ENCODE assay signal across 8 mouse cellular contexts in the genomic region with DNA sequence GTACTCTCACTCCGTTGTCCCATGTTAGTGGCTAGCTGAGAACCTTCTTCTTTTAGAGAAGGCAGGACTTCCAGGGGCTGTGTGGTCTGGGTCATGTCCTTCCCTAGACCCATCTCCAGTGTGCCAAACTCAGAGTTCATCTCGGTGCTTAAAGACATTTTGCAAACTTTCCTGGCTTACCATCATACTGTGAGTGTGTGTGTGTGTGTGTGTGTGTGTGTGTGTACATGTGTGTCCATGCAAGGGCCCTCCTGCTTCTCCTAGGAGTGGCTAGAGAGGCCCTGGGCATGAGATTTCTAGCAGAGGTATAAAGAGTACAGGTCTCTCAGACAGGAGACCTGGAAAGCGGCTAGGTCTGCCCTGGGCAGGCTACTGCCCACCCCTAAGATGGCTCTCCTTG. TPM values are rescaled to one million over a fixed set of nuclear protein-coding genes. Genes with fewer than 3 reads are reported as not detected.
DNase-seq lines count a peak whose midpoint lies in the region; ATAC-seq and TF ChIP-seq lines count a peak whose summit lies in the region.

No protein-coding gene starts in this region.

- H3K4me1 ChIP-seq in heart, embryonic 12.5 days (replicated peaks) = peaks cover 71% of the 10 kb centered on the region
- peaks cover 32% of the 10 kb centered on the region for H3K4me1 ChIP-seq in liver, adult 2 months (ENCODE audit: control insufficient read depth, insufficient read depth, low read length)
- peaks cover 25% of the 10 kb centered on the region for H3K4me1 ChIP-seq in liver, embryonic 12.5 days
- H3K4me1 ChIP-seq in embryonic facial prominence, embryonic 15.5 days = peaks cover 67% of the 10 kb centered on the region
- H3K4me1 ChIP-seq in olfactory bulb, adult 2 months (ENCODE audit: control insufficient read depth, insufficient read depth, low read length) = peaks cover 53% of the 10 kb centered on the region

- H3K36me3 ChIP-seq in heart, embryonic 12.5 days = peaks cover 11% of the 10 kb centered on the region
- H3K36me3 ChIP-seq in liver, adult 2 months (ENCODE audit: control insufficient read depth, insufficient read depth, low read length) = peaks cover 3% of the 10 kb centered on the region; the same call in 1 of the 2 replicates
- peaks cover 4% of the 10 kb centered on the region; the same call in 1 of the 2 replicates for H3K36me3 ChIP-seq in liver, embryonic 12.5 days
- no peaks in the 10 kb centered on the region for H3K36me3 ChIP-seq in embryonic facial prominence, embryonic 15.5 days

- no peak for DNase-seq in heart, adult 8-10 months (ENCODE audit: low spot score)
- DNase-seq in liver, adult 2 months (ENCODE audit: extremely low read depth, low read depth, low spot score) = no peak
- DNase-seq in adrenal gland, postnatal 25 days = no peak
- DNase-seq in thymus, postnatal 0 days (ENCODE audit: low spot score) = no peak

- H3K4me2 ChIP-seq in heart, embryonic 12.5 days = 0 out of 2 replicates have a peak overlapping the region, but pooled peaks have one; percentile 11
- H3K4me2 ChIP-seq in liver, embryonic 12.5 days = no peak overlapping the region
- 0 out of 2 replicates have a peak overlapping the region, but pooled peaks have one; percentile 15 for H3K4me2 ChIP-seq in embryonic facial prominence, embryonic 15.5 days (replicated peaks)

- no peak for TF ChIP-seq CTCF in liver, adult 2 months (IDR thresholded peaks at IDR 0.05; ENCODE audit: low read depth, low read length)
- TF ChIP-seq CTCF in olfactory bulb, adult 2 months (IDR thresholded peaks at IDR 0.05; ENCODE audit: insufficient read depth, low read depth, low read length) = no peak

- H3K79me2 ChIP-seq in liver, adult 2 months (ENCODE audit: control insufficient read depth, insufficient read depth, low read length) = peaks cover 12% of the 10 kb centered on the region

- no peaks in the 10 kb centered on the region for H3K27me3 ChIP-seq in heart, embryonic 12.5 days (replicated peaks)
- no peaks in the 10 kb centered on the region for H3K27me3 ChIP-seq in liver, adult 2 months (ENCODE audit: control insufficient read depth, insufficient read depth, low read length)
- H3K27me3 ChIP-seq in liver, embryonic 12.5 days (replicated peaks) = 0 out of 2 replicates have a peak, but pooled peaks cover 3% of the 10 kb centered on the region
- no peaks in the 10 kb centered on the region for H3K27me3 ChIP-seq in embryonic facial prominence, embryonic 15.5 days

- H3K9ac ChIP-seq in heart, embryonic 12.5 days = peak overlapping the region; percentile 42
- H3K9ac ChIP-seq in liver, adult 2 months (ENCODE audit: low read depth, low read length) = no peak overlapping the region; the same call in 1 of the 2 replicates
- no peak overlapping the region for H3K9ac ChIP-seq in liver, embryonic 12.5 days
- H3K9ac ChIP-seq in embryonic facial prominence, embryonic 15.5 days = no peak overlapping the region

- no peak for ATAC-seq in heart, embryonic 12.5 days (ENCODE audit: insufficient number of reproducible peaks, low FRiP score)
- no peak for ATAC-seq in liver, embryonic 12.5 days
- ATAC-seq in embryonic facial prominence, embryonic 15.5 days (ENCODE audit: insufficient number of reproducible peaks, low FRiP score, low TSS enrichment, low read depth) = peak; percentile 13; the same call in 1 of the 2 replicates

- no peak for TF ChIP-seq POLR2A in liver, adult 2 months (IDR thresholded peaks at IDR 0.05; ENCODE audit: extremely low read depth, insufficient read depth, low read length)
- TF ChIP-seq POLR2A in olfactory bulb, adult 2 months (IDR thresholded peaks at IDR 0.05; ENCODE audit: insufficient read depth, low read depth, low read length) = no peak

- no peaks in the 10 kb centered on the region for H3K9me3 ChIP-seq in heart, embryonic 12.5 days (replicated peaks)
- H3K9me3 ChIP-seq in liver, embryonic 12.5 days (replicated peaks) = no peaks in the 10 kb centered on the region
- no peaks in the 10 kb centered on the region for H3K9me3 ChIP-seq in embryonic facial prominence, embryonic 15.5 days (replicated peaks)

- peak overlapping the region; percentile 92 for H3K27ac ChIP-seq in heart, embryonic 12.5 days (ENCODE audit: poor library complexity, severe bottlenecking)
- H3K27ac ChIP-seq in liver, adult 2 months (replicated peaks; ENCODE audit: insufficient read depth, low read depth, low read length) = peak overlapping the region; percentile 32
- no peak overlapping the region for H3K27ac ChIP-seq in liver, embryonic 12.5 days
- H3K27ac ChIP-seq in embryonic facial prominence, embryonic 15.5 days (replicated peaks) = peak overlapping the region; percentile 86
- H3K27ac ChIP-seq in olfactory bulb, adult 2 months (ENCODE audit: insufficient read depth, low read depth, low read length) = peak overlapping the region; percentile 43; the same call in 1 of the 2 replicates

- 73% methylated on average over 3 of the region's 3 CpGs for whole genome bisulfite sequencing in heart, embryonic 12.5 days
- WGBS in liver, adult 2 months = 41% methylated on average over 3 of the region's 3 CpGs
- 59% methylated on average over 3 of the region's 3 CpGs for WGBS in liver, embryonic 12.5 days (ENCODE audit: insufficient replicate concordance)
- 65% methylated on average over 3 of the region's 3 CpGs for WGBS in embryonic facial prominence, embryonic 15.5 days
- WGBS in olfactory bulb, adult 2 months = 66% methylated on average over 3 of the region's 3 CpGs

- H3K4me3 ChIP-seq in heart, embryonic 12.5 days = no peak overlapping the region
- H3K4me3 ChIP-seq in liver, adult 2 months (ENCODE audit: insufficient read depth, low read depth, low read length) = no peak overlapping the region
- H3K4me3 ChIP-seq in liver, embryonic 12.5 days = no peak overlapping the region
- no peak overlapping the region for H3K4me3 ChIP-seq in embryonic facial prominence, embryonic 15.5 days (replicated peaks)
- no peak overlapping the region for H3K4me3 ChIP-seq in olfactory bulb, adult 2 months (ENCODE audit: insufficient read depth, low read depth, low read length)

RNA-seq across cellular contexts. Expression of gene Zcchc24, which starts 32.7 kb away (rescaled TPM):
- polyA plus RNA-seq in heart, embryonic 12.5 days (2016; fragmentation: Nextera tagmentation; extraction: Ambion mirVana) = 30.4 and 31.9 TPM in 2 replicates
- 10 to 100 TPM; 28.3 to 37.1 (median 32.0) TPM for total RNA-seq in heart, adult 8-10 months (2022)
- 27.3 and 28.7 TPM in 2 replicates for total RNA-seq in liver, adult 2 months (2014; rRNA removed)
- 53.0 and 57.7 TPM in 2 replicates for polyA plus RNA-seq in liver, adult 2 months (2012; rRNA removed)
- 6.9 and 7.8 TPM in 2 replicates for polyA plus RNA-seq in liver, embryonic 12.5 days (2016; fragmentation: Nextera tagmentation; extraction: Ambion mirVana)
- polyA plus RNA-seq in embryonic facial prominence, embryonic 15.5 days (2015; fragmentation: Nextera tagmentation; extraction: Ambion mirVana) = 34.0 and 35.2 TPM in 2 replicates
- polyA plus RNA-seq in olfactory bulb, adult 2 months (2012; ENCODE audit: insufficient read depth, insufficient read length, low replicate concordance, missing spikeins) = not detected in 2 replicates
- total RNA-seq in adrenal gland, postnatal 25 days (2021) = 16.2 and 18.4 TPM in 2 replicates
- 7.6 and 9.0 TPM in 2 replicates for polyA plus RNA-seq in thymus, postnatal 0 days (2015; fragmentation: Nextera tagmentation; extraction: Ambion mirVana)

RNA-seq across cellular contexts. Expression of gene Ppif, which starts 42.2 kb away (rescaled TPM):
- 101 and 104 TPM in 2 replicates for polyA plus RNA-seq in heart, embryonic 12.5 days (2016; fragmentation: Nextera tagmentation; extraction: Ambion mirVana)
- 100 to 1,000 TPM; 300 to 329 (median 307) TPM for total RNA-seq in heart, adult 8-10 months (2022)
- 19.4 and 31.1 TPM in 2 replicates for total RNA-seq in liver, adult 2 months (2014; rRNA removed)
- polyA plus RNA-seq in liver, adult 2 months (2012; rRNA removed) = 76.3 and 80.6 TPM in 2 replicates
- 46.8 and 48.4 TPM in 2 replicates for polyA plus RNA-seq in liver, embryonic 12.5 days (2016; fragmentation: Nextera tagmentation; extraction: Ambion mirVana)
- polyA plus RNA-seq in embryonic facial prominence, embryonic 15.5 days (2015; fragmentation: Nextera tagmentation; extraction: Ambion mirVana) = 25.3 and 30.6 TPM in 2 replicates
- polyA plus RNA-seq in olfactory bulb, adult 2 months (2012; ENCODE audit: insufficient read depth, insufficient read length, low replicate concordance, missing spikeins) = not detected in 2 replicates
- 29.4 and 35.9 TPM in 2 replicates for total RNA-seq in adrenal gland, postnatal 25 days (2021)
- 30.4 and 37.2 TPM in 2 replicates for polyA plus RNA-seq in thymus, postnatal 0 days (2015; fragmentation: Nextera tagmentation; extraction: Ambion mirVana)

Comparison
In these comparisons a context has a peak if more than half of its experiments do, and no peak if none do; other contexts are left out.
1. RNA of gene Ppif, which starts 42.2 kb away (polyA plus RNA-seq): 101 to 104 TPM in heart, embryonic 12.5 days, 76.3 to 80.6 TPM in liver, adult 2 months, 46.8 to 48.4 TPM in liver, embryonic 12.5 days, 25.3 to 30.6 TPM in embryonic facial prominence, embryonic 15.5 days and 30.4 to 37.2 TPM in thymus, postnatal 0 days; not detected in olfactory bulb, adult 2 months; every median in the first group is over 10 times any median in the second.